Mouse (Mus musculus) erythroblast, embryonic 14.5 days (primary cell): ENCODE results near the gene Plcb4.

ENCODE experiments used
- GATA1 ChIP-seq: IDR thresholded peaks from 2 replicates; pipeline ENCODE4 v1.6.1; 2012; ENCODE audit warnings: low read length, inconsistent platforms, mixed read lengths
- TAL1 ChIP-seq: IDR thresholded peaks from 3 replicates; pipeline ENCODE4 v1.6.1; 2012; ENCODE audit warnings: low read length, inconsistent platforms, mixed read lengths

GRCm38 (mm10) chr2:135894582-135894981 is 235.8 kb downstream of the Plcb4 start:
- TF ChIP-seq TAL1 = no peak
- no peak for TF ChIP-seq GATA1
